Mouse (Mus musculus): ENCODE results near the gene Gm13178. TPM values are rescaled to one million over a fixed set of nuclear protein-coding genes. Genes with fewer than 3 reads are reported as not detected.
A peak's percentile ranks its signal among the peaks of the same experiment; 100 is the strongest.

Gene Gm13178
- polyA plus RNA-seq (2014; fragmentation: Nextera tagmentation; extraction: Ambion mirVana), result not detected in 2 replicates

DNA sequence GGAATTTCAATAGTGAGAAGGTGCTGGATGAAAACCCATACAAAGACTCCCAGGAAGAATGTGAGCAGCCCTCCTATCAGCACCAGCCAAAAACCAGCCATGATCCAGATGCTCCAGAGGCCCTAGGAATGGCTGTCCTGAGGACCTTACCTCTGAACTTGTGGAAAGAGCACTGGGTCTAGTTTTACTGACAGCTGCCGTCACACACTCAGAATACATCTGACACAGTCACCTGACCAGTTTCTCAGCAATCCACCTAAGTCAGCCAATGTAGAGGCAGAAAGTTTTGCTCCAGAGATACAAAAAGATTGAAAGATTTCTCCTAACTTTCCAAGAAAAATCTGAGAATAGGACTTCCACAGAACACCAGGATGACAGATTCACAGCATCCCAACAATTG, at the start of gene Gm13178:
Gene Gm13178, minus strand, starts transcription at position 101 of the 400 bp plus-strand sequence.
- no peaks in the 10 kb centered on the region for H3K4me1 ChIP-seq (replicated peaks; ENCODE audit: control insufficient read depth, insufficient read depth, low read length)
- no peaks in the 10 kb centered on the region for H3K36me3 ChIP-seq (ENCODE audit: control insufficient read depth, insufficient read depth, low read length)
- no peak within 1 kb of the TSS for H3K4me2 ChIP-seq (ENCODE audit: low read length)
- H3K4me3 ChIP-seq (ENCODE audit: low read depth, low read length), result no peak within 1 kb of the TSS
- no peaks in the 10 kb centered on the region for H3K27me3 ChIP-seq (replicated peaks; ENCODE audit: control insufficient read depth, insufficient read depth, low read length)
- no peak within 1 kb of the TSS for H3K27ac ChIP-seq (ENCODE audit: low read depth)
- WGBS, result 85% methylated on average over 1 of the region's 1 CpGs
- H3K9me3 ChIP-seq (ENCODE audit: control insufficient read depth, low read length), result no peaks in the 10 kb centered on the region
- no peak for ATAC-seq (replicated peaks; ENCODE audit: low FRiP score, low TSS enrichment, low read depth)
- no peak for DNase-seq (ENCODE audit: low spot score)
- H3K9ac ChIP-seq (ENCODE audit: low read length), result no peak within 1 kb of the TSS

GRCm38 (mm10) chr4:144765722-144766121, 44.5 kb upstream of the Gm13178 start:
- H3K27me3 ChIP-seq (replicated peaks; ENCODE audit: control insufficient read depth, insufficient read depth, low read length), result no peaks in the 10 kb centered on the region
- ATAC-seq (replicated peaks; ENCODE audit: low FRiP score, low TSS enrichment, low read depth) (no peak), DNase-seq (ENCODE audit: low spot score) (no peak)
- no peak overlapping the region for H3K27ac ChIP-seq (ENCODE audit: low read depth)
- no peaks in the 10 kb centered on the region for H3K9me3 ChIP-seq (ENCODE audit: control insufficient read depth, low read length)
- H3K36me3 ChIP-seq (ENCODE audit: control insufficient read depth, insufficient read depth, low read length), result no peaks in the 10 kb centered on the region
- 18% methylated on average over 2 of the region's 2 CpGs for WGBS
- no peaks in the 10 kb centered on the region for H3K4me1 ChIP-seq (replicated peaks; ENCODE audit: control insufficient read depth, insufficient read depth, low read length)
- no peak overlapping the region for H3K9ac ChIP-seq (ENCODE audit: low read length)
- H3K4me2 ChIP-seq (ENCODE audit: low read length), result no peak overlapping the region
- H3K4me3 ChIP-seq (ENCODE audit: low read depth, low read length), result no peak overlapping the region

DNA sequence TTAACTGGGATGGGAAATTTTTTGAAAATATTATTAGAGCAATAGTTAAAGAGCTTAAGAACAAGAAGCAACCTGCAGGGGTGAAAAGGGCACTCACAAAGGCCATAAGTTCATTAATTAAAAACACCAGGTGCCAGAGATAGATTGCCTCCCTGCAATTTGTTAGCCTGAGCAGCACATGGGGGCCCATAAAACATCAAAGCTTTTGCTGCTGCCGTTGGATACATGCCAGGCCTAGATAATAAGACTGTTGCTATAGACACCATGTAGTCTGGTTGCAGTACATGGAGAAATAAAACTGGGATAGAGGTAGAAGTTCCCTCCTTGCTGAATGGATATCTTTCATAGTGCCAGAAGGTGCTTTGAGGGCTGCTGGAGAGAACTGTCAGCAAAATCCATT, 27.9 kb upstream of the Gm13178 start:
- ATAC-seq (replicated peaks; ENCODE audit: low FRiP score, low TSS enrichment, low read depth), result peak; percentile 88
- H3K27me3 ChIP-seq (replicated peaks; ENCODE audit: control insufficient read depth, insufficient read depth, low read length), result no peaks in the 10 kb centered on the region
- no peak overlapping the region for H3K27ac ChIP-seq (ENCODE audit: low read depth)
- 0% methylated on average over 1 of the region's 1 CpGs for WGBS
- H3K4me1 ChIP-seq (replicated peaks; ENCODE audit: control insufficient read depth, insufficient read depth, low read length), result no peaks in the 10 kb centered on the region
- H3K36me3 ChIP-seq (ENCODE audit: control insufficient read depth, insufficient read depth, low read length), result no peaks in the 10 kb centered on the region
- DNase-seq (ENCODE audit: low spot score), result peak; percentile 52
- no peak overlapping the region for H3K9ac ChIP-seq (ENCODE audit: low read length)
- no peak overlapping the region for H3K4me3 ChIP-seq (ENCODE audit: low read depth, low read length)
- H3K4me2 ChIP-seq (ENCODE audit: low read length), result no peak overlapping the region
- H3K9me3 ChIP-seq (ENCODE audit: control insufficient read depth, low read length), result no peaks in the 10 kb centered on the region

- H3K36me3 ChIP-seq (ENCODE audit: control insufficient read depth, insufficient read depth, low read length), result no peaks in the 10 kb centered on the region
- H3K9ac ChIP-seq (ENCODE audit: low read length), result no peak overlapping the region
- WGBS, result 88% methylated on average over 1 of the region's 1 CpGs
- H3K4me3 ChIP-seq (ENCODE audit: low read depth, low read length), result no peak overlapping the region
- ATAC-seq (replicated peaks; ENCODE audit: low FRiP score, low TSS enrichment, low read depth) (no peak), DNase-seq (ENCODE audit: low spot score) (no peak)
- no peaks in the 10 kb centered on the region for H3K9me3 ChIP-seq (ENCODE audit: control insufficient read depth, low read length)
- H3K4me2 ChIP-seq (ENCODE audit: low read length), result no peak overlapping the region
- no peaks in the 10 kb centered on the region for H3K4me1 ChIP-seq (replicated peaks; ENCODE audit: control insufficient read depth, insufficient read depth, low read length)
- no peaks in the 10 kb centered on the region for H3K27me3 ChIP-seq (replicated peaks; ENCODE audit: control insufficient read depth, insufficient read depth, low read length)
- no peak overlapping the region for H3K27ac ChIP-seq (ENCODE audit: low read depth)
Measured at GRCm38 (mm10) chr4:144719691-144720090, 1.5 kb downstream of the Gm13178 start.

GRCm38 (mm10) chr4:144718288-144718687, 2.9 kb downstream of the Gm13178 start:
- WGBS, result 92% methylated on average over 1 of the region's 1 CpGs

DNA sequence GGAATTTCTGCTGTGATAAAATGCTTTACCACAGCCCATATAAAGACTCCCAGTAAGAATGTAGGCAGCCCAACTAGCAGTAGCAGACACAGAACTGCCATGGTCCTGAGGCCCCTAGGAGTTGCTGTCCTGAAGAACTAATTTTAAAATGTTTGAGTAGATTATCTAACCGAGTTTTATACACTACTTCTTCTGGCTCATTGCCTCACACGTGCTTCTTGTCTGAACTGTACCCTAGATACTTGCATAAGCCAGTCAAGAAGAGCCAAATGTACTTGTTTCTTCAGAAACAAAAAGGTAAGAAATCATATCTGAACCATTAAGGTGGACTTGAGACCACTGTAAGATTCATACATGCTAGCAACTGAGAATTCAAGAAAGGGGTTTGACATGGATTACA, 34.9 kb downstream of the Gm13178 start, which contains the start of gene Gm436:
Gene Gm436, minus strand, starts transcription at position 101 of the 400 bp plus-strand sequence.
- DNase-seq (ENCODE audit: low spot score), result no peak
- H3K36me3 ChIP-seq (ENCODE audit: control insufficient read depth, insufficient read depth, low read length), result no peaks in the 10 kb centered on the region
- no peak within 1 kb of the TSS for H3K27ac ChIP-seq (ENCODE audit: low read depth)
- H3K4me3 ChIP-seq (ENCODE audit: low read depth, low read length), result no peak within 1 kb of the TSS
- WGBS, result 52% methylated on average over 2 of the region's 2 CpGs
- H3K4me1 ChIP-seq (replicated peaks; ENCODE audit: control insufficient read depth, insufficient read depth, low read length), result no peaks in the 10 kb centered on the region
- H3K27me3 ChIP-seq (replicated peaks; ENCODE audit: control insufficient read depth, insufficient read depth, low read length), result no peaks in the 10 kb centered on the region
- H3K9me3 ChIP-seq (ENCODE audit: control insufficient read depth, low read length), result no peaks in the 10 kb centered on the region
- no peak within 1 kb of the TSS for H3K4me2 ChIP-seq (ENCODE audit: low read length)
- ATAC-seq (replicated peaks; ENCODE audit: low FRiP score, low TSS enrichment, low read depth), result no peak
- no peak within 1 kb of the TSS for H3K9ac ChIP-seq (ENCODE audit: low read length)

More at GRCm38 (mm10) chr4:144718288-144718687, 2.9 kb downstream of the Gm13178 start:
- Histone ChIP-seq H3K9ac (ENCODE audit: low read length) (no peak overlapping the region), H3K27ac (ENCODE audit: low read depth) (no peak overlapping the region), H3K36me3 (ENCODE audit: control insufficient read depth, insufficient read depth, low read length) (no peaks in the 10 kb centered on the region), H3K4me1 (replicated peaks; ENCODE audit: control insufficient read depth, insufficient read depth, low read length) (no peaks in the 10 kb centered on the region), H3K4me2 (ENCODE audit: low read length) (no peak overlapping the region), H3K9me3 (ENCODE audit: control insufficient read depth, low read length) (no peaks in the 10 kb centered on the region), H3K4me3 (ENCODE audit: low read depth, low read length) (no peak overlapping the region), H3K27me3 (replicated peaks; ENCODE audit: control insufficient read depth, insufficient read depth, low read length) (no peaks in the 10 kb centered on the region)
- ATAC-seq (replicated peaks; ENCODE audit: low FRiP score, low TSS enrichment, low read depth) (0 out of 2 replicates have a peak, but pooled peaks have one; percentile 27), DNase-seq (ENCODE audit: low spot score) (no peak)

Other genes starting within 250 kb of the Gm13178 start
- gene 9430007A20Rik, start 201.6 kb downstream of the Gm13178 start, polyA plus RNA-seq (2014; fragmentation: Nextera tagmentation; extraction: Ambion mirVana), result not detected in 2 replicates
- not detected in 2 replicates for gene Gm13124, start 156.3 kb downstream of the Gm13178 start, polyA plus RNA-seq (2014; fragmentation: Nextera tagmentation; extraction: Ambion mirVana)
- not detected in 2 replicates for gene Aadacl4, start 107.7 kb downstream of the Gm13178 start, polyA plus RNA-seq (2014; fragmentation: Nextera tagmentation; extraction: Ambion mirVana)
- not detected in 2 replicates for gene Gm436, start 35.0 kb downstream of the Gm13178 start, polyA plus RNA-seq (2014; fragmentation: Nextera tagmentation; extraction: Ambion mirVana)
- not detected in 2 replicates for gene Gm438, start 65.2 kb upstream of the Gm13178 start, polyA plus RNA-seq (2014; fragmentation: Nextera tagmentation; extraction: Ambion mirVana)
- gene Dhrs3, start 171.4 kb upstream of the Gm13178 start, polyA plus RNA-seq (2014; fragmentation: Nextera tagmentation; extraction: Ambion mirVana), result 119 and 123 TPM in 2 replicates